Mouse (Mus musculus) bone marrow macrophage, adult 2 months (primary cell): Measurements from ENCODE around the gene Hexim1. TPM values are rescaled to one million over a fixed set of nuclear protein-coding genes. Genes with fewer than 3 reads are reported as not detected.

ENCODE experiments used
- H3K27ac ChIP-seq: 2 replicates; pipeline ENCODE4 v1.5.1; 2012; ENCODE audit warnings: low read depth, low read length; ENCODE audit not compliant: insufficient read depth
- H3K4me1 ChIP-seq: 2 replicates; pipeline ENCODE4 v1.6.1; 2012; ENCODE audit warnings: low read length; ENCODE audit not compliant: control insufficient read depth, insufficient read depth
- H3K4me3 ChIP-seq: 2 replicates; pipeline ENCODE4 v1.5.1; 2012; ENCODE audit warnings: mild to moderate bottlenecking, low read length, moderate library complexity; ENCODE audit not compliant: insufficient read depth
- CTCF ChIP-seq: IDR thresholded peaks from 2 replicates; pipeline ENCODE4 v1.5.1; 2012; ENCODE audit warnings: low read depth, mild to moderate bottlenecking, low read length, moderate library complexity
- POLR2A ChIP-seq: IDR thresholded peaks from 2 replicates; pipeline ENCODE4 v1.6.1; 2012; ENCODE audit warnings: mild to moderate bottlenecking, low read depth, low read length, borderline replicate concordance
- polyA plus RNA-seq: library from polyadenylated mRNA; stranded (reverse); fragments of >200 nt; gene quantifications from 2 replicates; pipeline ENCODE4 v1.2.4, GENCODE M21; 2012; ENCODE audit not compliant: missing spikeins, insufficient read depth, insufficient read length

The Hexim1 gene
- polyA plus RNA-seq, 1 experiment: 43.7 TPM

DNA sequence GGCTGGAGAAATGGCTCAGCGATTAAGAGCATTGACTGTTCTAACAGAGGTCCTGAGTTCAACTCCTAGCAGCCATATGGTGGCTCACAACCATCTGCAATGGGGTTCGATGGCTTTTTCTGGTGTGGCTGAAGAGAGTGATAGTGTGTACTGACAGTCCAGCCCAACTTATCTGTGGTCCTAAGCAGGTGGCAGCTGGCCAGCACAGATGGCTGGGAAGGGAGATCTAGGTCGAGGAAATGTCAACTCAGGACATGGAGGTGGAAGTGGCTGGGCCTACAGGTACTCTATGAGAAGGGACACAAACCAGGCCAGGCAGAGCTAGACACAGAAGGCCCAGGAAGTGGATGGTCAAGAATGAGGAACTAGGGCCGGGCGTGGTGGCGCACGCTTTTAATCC, 40.0 kb upstream of the Hexim1 start:
- Histone ChIP-seq H3K27ac (no peak overlapping the region), H3K4me3 (no peak overlapping the region), H3K4me1 (no peaks in the 10 kb centered on the region)
- no peak for TF ChIP-seq CTCF
- TF ChIP-seq POLR2A: no peak

DNA sequence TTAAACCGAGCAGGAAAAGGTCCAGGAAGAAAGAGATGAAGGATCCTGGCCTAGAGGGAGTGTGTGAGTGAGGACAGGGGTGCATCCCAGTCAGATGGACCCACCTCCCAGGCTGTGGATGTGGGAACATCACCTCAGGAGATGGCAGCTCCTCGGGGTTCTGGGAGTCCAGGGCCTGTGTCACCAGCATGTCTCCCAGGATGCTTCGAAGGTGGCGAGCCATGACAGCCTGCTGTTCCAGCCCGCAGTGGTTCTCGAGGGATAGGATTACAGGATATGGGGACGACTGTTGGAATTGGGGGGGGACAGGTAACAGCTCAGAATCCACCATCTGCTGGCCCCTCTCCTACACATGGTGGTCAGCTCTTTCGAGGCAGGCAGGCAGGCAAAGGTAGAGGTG, 39.5 kb upstream of the Hexim1 start:
- Histone ChIP-seq H3K4me3 (no peak overlapping the region), H3K4me1 (no peaks in the 10 kb centered on the region), H3K27ac (no peak overlapping the region)
- no peak for TF ChIP-seq CTCF
- TF ChIP-seq POLR2A: no peak

DNA sequence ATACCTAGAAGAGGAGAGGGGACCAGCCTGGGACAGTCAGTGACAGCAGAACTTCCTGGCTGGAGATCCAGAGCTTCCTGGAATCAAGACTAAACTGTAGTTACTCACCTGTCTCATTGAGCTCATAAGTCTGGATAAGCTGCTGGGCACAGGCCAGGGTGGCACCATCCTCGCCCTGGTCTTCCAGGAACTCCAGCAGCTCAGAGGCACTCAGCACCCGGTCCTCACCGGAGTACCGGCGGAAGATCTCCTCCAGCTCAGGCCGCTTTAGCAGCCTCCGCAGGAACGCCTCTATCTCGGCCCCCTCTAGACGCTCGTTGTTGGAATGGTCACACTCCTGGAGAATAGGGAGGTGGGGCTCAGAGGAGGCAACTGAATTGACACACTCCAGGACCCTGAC, 37.9 kb upstream of the Hexim1 start:
- Histone ChIP-seq H3K4me1 (no peaks in the 10 kb centered on the region), H3K4me3 (no peak overlapping the region), H3K27ac (no peak overlapping the region)
- TF ChIP-seq POLR2A (no peak), CTCF (no peak)

DNA sequence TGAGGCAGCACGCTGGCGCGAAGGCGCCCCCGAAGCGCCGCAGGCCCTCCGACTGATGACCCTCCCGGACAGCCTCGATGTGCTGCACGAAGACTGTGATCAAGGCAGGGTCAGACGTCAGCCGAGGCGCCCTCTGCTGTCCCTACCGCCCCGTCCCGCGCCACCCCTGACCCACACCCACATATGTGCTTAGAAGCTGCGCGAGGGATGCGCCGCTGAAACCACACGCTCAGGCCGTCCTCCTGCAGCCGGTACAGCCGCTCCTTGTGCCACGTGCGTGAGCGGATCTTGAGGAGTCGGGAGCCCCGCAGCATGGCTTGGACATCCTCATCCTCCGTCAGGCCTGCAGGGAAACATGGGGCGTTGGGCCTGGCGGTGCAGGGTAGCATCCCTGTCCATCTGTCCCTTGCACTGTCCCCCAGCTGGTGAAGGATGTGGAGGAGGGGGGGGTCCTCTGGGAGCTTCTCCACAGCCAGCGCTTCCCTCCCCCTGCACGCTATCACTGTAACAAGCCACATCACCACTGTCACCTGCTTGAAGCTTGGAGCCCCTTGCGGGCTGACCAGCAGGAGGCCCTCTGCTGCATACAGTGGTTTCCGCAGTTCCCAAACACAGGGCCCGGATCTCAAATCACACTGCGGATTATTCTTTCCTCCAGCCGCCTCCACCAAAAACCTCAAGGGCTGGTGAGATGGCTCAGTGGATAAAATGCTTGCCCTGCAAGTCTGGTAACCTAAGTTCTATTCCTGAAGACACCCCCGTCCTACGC, 35.5 kb upstream of the Hexim1 start:
- TF ChIP-seq CTCF (peak; percentile 24; the same call in 1 of the 2 replicates), POLR2A (no peak)
- Histone ChIP-seq H3K4me1 (no peaks in the 10 kb centered on the region), H3K4me3 (no peak overlapping the region), H3K27ac (no peak overlapping the region)

DNA sequence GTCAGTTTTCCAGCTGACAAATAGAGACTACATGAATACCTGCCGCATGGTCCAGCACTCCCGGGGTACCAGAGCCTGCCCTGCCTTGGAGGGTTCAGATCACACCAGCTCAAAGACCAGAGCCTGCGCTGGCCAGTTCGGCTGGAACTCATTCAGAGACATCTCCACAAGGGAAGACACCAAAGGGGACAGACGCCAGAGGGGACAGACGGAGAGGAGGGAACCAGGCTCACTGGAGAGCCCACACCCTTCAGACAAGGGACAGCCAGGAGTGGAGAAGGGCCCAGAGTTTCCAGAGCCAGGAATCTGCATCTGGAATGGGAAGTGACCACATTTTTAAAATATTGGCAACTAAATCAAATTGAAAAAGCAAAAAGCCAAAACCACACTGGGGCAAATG, 34.4 kb upstream of the Hexim1 start:
- Histone ChIP-seq H3K4me1 (no peaks in the 10 kb centered on the region), H3K4me3 (no peak overlapping the region), H3K27ac (no peak overlapping the region)
- no peak for TF ChIP-seq POLR2A
- no peak for TF ChIP-seq CTCF

DNA sequence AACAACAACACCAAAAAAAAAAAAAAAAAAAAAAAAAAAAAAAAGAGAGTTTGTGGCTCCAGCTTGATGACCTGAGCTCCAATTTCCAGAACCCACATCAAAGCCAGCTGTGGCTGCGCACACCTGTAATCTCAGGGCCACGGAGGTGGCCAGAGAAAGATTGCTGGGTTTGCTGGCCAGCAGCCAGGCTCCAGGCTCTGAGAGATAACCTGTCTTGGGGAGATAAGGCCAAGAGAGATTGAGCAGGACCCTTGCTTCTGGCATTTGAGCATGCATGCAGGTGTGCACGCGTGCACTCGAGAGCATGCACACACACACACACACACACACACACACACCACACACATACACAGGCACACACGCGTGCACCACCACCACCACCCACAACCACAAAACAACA, 22.7 kb upstream of the Hexim1 start:
- Histone ChIP-seq H3K4me1 (peaks cover 16% of the 10 kb centered on the region), H3K4me3 (no peak overlapping the region), H3K27ac (no peak overlapping the region)
- TF ChIP-seq CTCF (no peak), POLR2A (no peak)

DNA sequence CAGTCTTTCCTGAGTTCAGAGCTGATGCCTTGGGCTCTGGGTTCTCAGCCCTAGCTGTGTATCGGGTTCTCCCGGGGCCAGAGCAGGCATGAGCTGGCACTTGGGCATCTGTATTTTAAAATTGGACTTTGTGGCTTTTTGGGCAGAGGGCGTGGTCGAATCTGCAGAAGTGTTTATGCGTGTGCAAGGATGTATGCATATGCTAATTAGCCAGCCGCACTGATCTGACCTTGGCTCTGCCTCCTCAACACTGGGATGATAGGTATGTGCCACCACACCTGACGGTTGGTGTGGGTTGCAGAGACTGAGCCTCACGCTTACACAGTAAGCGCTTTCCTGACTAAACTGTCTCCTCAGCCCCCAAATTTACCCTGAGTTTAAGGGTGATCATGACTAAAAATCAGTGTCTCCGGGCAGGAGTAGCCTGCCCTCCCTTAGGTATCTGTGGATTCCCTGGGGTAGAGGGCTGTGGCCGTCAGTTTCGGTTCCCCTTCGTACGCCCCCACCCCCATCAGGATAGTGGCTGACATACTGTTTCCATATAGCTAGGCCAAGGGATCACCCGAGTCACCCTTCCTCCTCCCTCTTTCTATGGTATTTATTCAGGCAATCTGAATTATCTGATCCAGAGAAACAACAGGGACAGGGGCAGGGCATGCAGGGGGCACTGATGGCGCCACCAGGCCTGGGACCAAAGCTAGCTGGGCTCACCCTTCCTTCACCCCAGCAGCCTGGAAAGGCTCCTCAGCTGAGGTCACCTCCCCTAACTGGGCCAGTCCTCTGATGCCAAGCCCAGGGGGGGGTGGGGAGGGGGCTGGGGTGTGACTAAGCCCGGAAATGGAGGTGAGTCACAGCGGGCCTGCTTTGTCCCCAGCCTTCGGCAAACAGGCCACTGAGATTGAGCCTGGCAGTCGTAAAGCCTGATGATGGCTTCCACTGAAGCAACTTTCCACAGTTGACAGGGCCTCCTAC, 21.9 kb upstream of the Hexim1 start:
- Histone ChIP-seq H3K4me1 (peaks cover 16% of the 10 kb centered on the region), H3K27ac (peak overlapping the region; percentile 55), H3K4me3 (no peak overlapping the region)
- TF ChIP-seq POLR2A (no peak), CTCF (no peak)

DNA sequence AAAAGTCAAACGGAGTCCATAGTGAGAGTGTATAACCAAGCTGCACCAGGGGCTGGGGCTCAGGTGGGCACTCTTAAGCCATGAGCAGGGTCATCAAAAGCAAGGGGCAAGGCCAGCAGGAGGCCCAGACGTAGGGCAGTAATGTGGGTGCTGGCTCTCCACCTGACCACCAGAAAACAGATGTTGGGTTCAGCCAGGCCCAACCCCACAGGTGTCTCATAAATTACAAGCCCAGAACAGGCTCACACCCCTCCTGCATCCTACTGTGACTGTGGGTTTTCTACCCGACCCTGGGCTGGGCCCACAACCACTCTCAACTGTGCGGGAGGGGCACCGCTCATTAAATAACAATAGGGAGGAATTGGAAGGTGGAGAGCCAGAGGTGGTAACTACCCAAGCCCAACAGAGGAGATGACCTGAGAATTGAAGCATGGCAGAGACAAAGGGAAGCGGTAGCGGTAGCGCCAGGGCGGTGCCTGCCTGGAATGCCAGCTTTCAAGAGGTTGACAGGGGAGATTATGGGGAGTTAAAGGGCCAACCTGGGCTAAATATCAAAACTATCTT, 20.8 kb upstream of the Hexim1 start:
- TF ChIP-seq CTCF (no peak), POLR2A (no peak)
- Histone ChIP-seq H3K4me3 (no peak overlapping the region), H3K27ac (0 out of 2 replicates have a peak overlapping the region, but pooled peaks have one; percentile 19), H3K4me1 (peaks cover 16% of the 10 kb centered on the region)

DNA sequence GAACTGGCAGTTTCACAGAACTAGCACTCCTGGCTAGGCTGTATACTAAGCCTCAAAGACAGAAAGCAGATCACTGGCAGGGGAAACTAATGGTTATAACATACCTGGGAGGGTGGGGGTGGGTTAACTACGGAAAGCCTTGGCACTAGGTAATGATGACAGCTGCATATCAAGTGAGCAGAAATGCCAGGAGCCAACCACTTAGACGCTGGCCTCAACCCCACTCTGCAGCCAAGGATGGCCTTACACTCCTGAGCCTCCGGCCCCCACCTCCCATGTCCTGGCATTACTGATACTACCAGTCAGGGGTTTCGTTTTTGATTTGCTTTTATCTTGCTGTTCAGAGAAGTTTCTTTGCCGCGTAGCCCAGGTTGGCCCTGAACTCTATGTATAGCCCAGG, 20.2 kb upstream of the Hexim1 start:
- H3K4me1 ChIP-seq: peaks cover 16% of the 10 kb centered on the region
- no peak overlapping the region for H3K4me3 ChIP-seq
- no peak for TF ChIP-seq CTCF
- TF ChIP-seq POLR2A: no peak
- H3K27ac ChIP-seq: no peak overlapping the region
